Mouse (Mus musculus) intestine, embryonic 16.5 days (tissue): ENCODE measurements at regions not wholly inside any gene's neighbourhood (a gene's known extent, or its start where the extent isn't known, plus 50 kb on each side); places are given as distances from the start of the nearest gene placed in this dataset.

Source experiments
- ATAC-seq: fragments of 200-750 bp; cut with Nextera tagmentation; 2 replicates; pipeline ENCODE4 v1.8.0; 2017; ENCODE audit warnings: moderate TSS enrichment, moderate library complexity
- H3K27ac ChIP-seq: fragments of 300-500 bp; sonication (generic); 2 replicates; pipeline ENCODE4 v1.5.1; 2014; ENCODE audit warnings: mild to moderate bottlenecking, low read length
- H3K27me3 ChIP-seq: fragments of 300-500 bp; sonication (generic); replicated peaks from 2 replicates; pipeline ENCODE4 v1.6.1; 2014; ENCODE audit warnings: low read length, control low read depth, mixed read lengths; ENCODE audit not compliant: control insufficient read depth, insufficient read depth
- H3K36me3 ChIP-seq: fragments of 300-500 bp; sonication (generic); 2 replicates; pipeline ENCODE4 v1.6.1; 2014; ENCODE audit warnings: low read length, control low read depth; ENCODE audit not compliant: control insufficient read depth, insufficient read depth
- H3K4me1 ChIP-seq: fragments of 300-500 bp; sonication (generic); 2 replicates; pipeline ENCODE4 v1.6.1; 2014; ENCODE audit warnings: low read length, control low read depth, mixed read lengths; ENCODE audit not compliant: control insufficient read depth, insufficient read depth
- H3K4me2 ChIP-seq: fragments of 300-500 bp; sonication (generic); 2 replicates; pipeline ENCODE4 v1.6.1; 2014; ENCODE audit warnings: low read depth, low read length, control low read depth
- H3K4me3 ChIP-seq: fragments of 300-500 bp; sonication (generic); 2 replicates; pipeline ENCODE4 v1.5.1; 2014; ENCODE audit warnings: mild to moderate bottlenecking, low read length
- H3K9ac ChIP-seq: fragments of 300-500 bp; sonication (generic); 2 replicates; pipeline ENCODE4 v1.6.1; 2014; ENCODE audit warnings: low read depth, low read length
- H3K9me3 ChIP-seq: fragments of 300-500 bp; sonication (generic); 2 replicates; pipeline ENCODE4 v1.6.1; 2016; ENCODE audit warnings: low read length, control low read depth; ENCODE audit not compliant: control insufficient read depth
- WGBS: fragments of 180-500 bp; shearing (Covaris S2); extraction: QIAGEN DNeasy Blood & Tissue Kit; methylation state at CpG from one replicate; pipeline ENCODE4 v1.1.7; 2014; 5-methylcytosine and 5-hydroxymethylcytosine counted together

DNA sequence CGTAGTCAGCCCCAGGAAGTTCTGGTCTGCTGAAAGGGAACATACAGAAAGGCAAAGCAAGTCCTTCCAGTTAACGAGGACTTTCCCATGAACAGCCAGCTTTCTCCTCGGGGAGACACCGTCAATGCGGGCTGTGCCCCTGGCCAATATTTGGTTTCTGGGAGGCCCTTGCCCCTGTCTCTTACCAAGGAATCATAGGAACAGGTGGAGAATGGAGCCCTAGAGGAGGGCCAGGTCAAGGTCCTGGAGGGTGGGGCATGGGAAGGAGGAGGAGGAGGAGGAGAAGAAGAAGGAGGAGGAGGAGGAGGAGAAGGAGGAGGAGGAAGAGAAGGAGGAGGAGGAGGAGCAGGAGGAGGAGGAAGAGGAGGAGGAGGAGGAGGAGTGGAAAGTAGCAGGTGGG is 276.2 kb upstream of the Prox1 start:
- ATAC-seq = peak; percentile 53
- Histone ChIP-seq H3K9me3 (no peaks in the 10 kb centered on the region), H3K4me2 (no peak overlapping the region), H3K4me1 (no peaks in the 10 kb centered on the region), H3K9ac (no peak overlapping the region), H3K4me3 (no peak overlapping the region), H3K36me3 (no peaks in the 10 kb centered on the region), H3K27ac (no peak overlapping the region), H3K27me3 (no peaks in the 10 kb centered on the region; the same call in 1 of the 2 replicates)
- 52% methylated on average over 5 of the region's 5 CpGs for WGBS

DNA sequence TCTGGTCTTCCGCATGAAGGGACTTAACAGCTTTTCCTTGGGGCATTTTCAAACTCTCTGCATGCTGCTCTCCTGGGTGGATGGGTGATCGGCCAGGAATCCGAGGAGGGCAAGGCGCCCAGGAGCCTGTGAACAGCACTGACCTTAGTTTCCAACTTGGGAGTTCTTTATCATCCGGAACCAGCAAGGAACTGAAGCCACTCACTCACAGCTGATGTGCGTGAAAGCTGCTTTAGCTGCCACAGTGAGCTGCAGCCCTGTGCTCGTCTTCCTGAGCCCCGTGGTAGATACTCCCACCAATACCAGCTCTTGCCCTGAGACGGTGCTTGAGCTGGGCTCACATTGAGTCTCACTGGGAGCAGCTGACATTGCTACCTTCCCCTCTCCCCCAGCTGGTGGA is 273.9 kb upstream of the Prox1 start:
- Histone ChIP-seq H3K27me3 (no peaks in the 10 kb centered on the region; the same call in 1 of the 2 replicates), H3K9me3 (no peaks in the 10 kb centered on the region), H3K9ac (no peak overlapping the region), H3K36me3 (no peaks in the 10 kb centered on the region), H3K27ac (no peak overlapping the region), H3K4me2 (no peak overlapping the region), H3K4me3 (no peak overlapping the region), H3K4me1 (no peaks in the 10 kb centered on the region)
- ATAC-seq = no peak
- 75% methylated on average over 9 of the region's 9 CpGs for WGBS

DNA sequence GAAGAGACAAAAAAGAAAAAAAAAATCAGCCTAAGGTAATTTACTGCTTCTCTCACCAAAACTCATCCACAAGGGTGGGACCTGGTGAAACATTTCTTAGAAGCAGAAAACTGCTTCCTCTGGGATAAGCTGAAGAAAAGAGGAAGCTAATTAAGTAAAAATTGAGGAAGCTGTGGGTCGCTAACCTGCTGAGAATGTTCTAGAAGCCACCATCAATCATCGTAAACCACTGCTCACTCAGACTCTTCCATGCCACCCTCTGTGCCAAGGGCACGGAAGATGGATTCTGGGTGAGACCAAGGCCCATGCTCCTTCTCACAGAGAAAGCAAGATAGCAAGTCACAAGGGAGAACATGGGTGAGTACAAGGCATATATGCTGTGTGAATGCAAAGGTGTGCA is 272.7 kb upstream of the Prox1 start:
- WGBS = 87% methylated on average over 3 of the region's 3 CpGs
- Histone ChIP-seq H3K4me2 (no peak overlapping the region), H3K9me3 (no peaks in the 10 kb centered on the region), H3K27ac (no peak overlapping the region), H3K4me1 (no peaks in the 10 kb centered on the region), H3K36me3 (no peaks in the 10 kb centered on the region), H3K27me3 (no peaks in the 10 kb centered on the region; the same call in 1 of the 2 replicates), H3K4me3 (no peak overlapping the region), H3K9ac (no peak overlapping the region)
- no peak for ATAC-seq

DNA sequence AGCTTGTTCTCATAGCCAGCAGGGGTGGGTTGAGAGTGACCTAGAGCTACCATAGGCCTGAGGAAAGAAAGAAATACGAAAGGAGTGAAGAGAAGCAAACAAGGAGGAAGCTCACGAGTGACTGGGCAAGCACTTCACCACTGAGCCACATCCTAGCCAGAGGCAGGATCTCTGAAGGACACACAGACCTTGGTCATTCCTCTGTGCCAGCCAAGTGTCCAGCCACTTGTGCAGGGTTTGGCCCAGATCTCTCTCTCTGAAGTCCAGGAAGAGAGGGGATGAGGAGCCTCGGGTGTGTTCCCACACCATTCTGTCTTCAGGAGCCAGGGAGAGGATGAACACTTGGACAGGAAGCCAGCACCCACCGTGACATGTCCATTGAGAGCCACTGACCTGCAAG is 271.7 kb upstream of the Prox1 start:
- Histone ChIP-seq H3K9me3 (no peaks in the 10 kb centered on the region), H3K9ac (no peak overlapping the region), H3K36me3 (no peaks in the 10 kb centered on the region), H3K27ac (no peak overlapping the region), H3K4me1 (no peaks in the 10 kb centered on the region), H3K4me2 (no peak overlapping the region), H3K4me3 (no peak overlapping the region), H3K27me3 (no peaks in the 10 kb centered on the region)
- no peak for ATAC-seq
- 84% methylated on average over 4 of the region's 4 CpGs for WGBS

DNA sequence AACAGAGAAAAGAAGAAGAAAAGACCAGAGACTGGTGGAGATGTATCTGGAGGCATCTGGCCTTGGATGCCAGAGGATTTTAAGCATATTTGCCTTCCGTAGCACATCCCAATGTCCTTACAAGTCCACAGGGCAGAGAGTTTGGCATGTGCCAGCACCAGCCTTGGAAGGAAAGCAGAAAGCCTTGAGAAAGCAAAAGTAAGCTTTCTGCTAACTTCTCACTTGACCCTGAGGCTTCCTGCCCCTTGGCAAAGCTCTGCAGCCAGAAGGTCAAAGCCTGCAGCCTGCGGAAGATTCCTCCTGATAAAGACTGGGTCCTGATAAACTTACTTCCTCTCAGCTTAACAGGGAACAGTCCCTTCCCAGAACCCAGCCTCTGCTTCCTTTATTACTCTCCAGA is 268.3 kb upstream of the Prox1 start:
- Histone ChIP-seq H3K4me2 (no peak overlapping the region), H3K4me1 (no peaks in the 10 kb centered on the region), H3K9ac (no peak overlapping the region), H3K9me3 (no peaks in the 10 kb centered on the region), H3K36me3 (no peaks in the 10 kb centered on the region), H3K4me3 (no peak overlapping the region), H3K27me3 (no peaks in the 10 kb centered on the region), H3K27ac (no peak overlapping the region)
- WGBS = 72% methylated on average over 2 of the region's 2 CpGs
- ATAC-seq = no peak

DNA sequence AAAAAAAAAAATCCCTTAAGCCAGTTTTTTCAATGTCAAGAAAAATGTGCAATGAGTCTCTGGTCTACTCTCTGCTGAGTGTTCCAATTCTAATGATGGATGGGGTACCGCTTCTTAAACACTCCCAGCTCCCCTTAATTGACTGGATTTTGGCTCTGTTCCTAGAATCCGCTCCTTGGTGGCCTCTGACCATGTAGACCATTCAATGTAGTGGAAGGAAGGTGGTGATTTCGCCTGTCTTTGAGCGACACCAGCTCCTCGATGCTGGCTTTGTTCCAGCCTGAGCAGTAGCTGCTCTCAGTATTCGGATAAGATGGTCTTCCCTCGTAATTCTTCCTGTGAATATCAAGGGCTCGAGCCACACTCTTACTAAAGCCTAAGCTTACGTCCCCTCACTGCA is 252.4 kb upstream of the Prox1 start:
- no peaks in the 10 kb centered on the region for H3K36me3 ChIP-seq
- no peaks in the 10 kb centered on the region for H3K4me1 ChIP-seq
- H3K27me3 ChIP-seq = no peaks in the 10 kb centered on the region
- peak; percentile 44; the same call in 1 of the 2 replicates for ATAC-seq
- no peak overlapping the region for H3K4me3 ChIP-seq
- no peak overlapping the region for H3K9ac ChIP-seq
- H3K9me3 ChIP-seq = no peaks in the 10 kb centered on the region
- no peak overlapping the region for H3K4me2 ChIP-seq
- no peak overlapping the region for H3K27ac ChIP-seq
- WGBS = 45% methylated on average over 9 of the region's 9 CpGs

DNA sequence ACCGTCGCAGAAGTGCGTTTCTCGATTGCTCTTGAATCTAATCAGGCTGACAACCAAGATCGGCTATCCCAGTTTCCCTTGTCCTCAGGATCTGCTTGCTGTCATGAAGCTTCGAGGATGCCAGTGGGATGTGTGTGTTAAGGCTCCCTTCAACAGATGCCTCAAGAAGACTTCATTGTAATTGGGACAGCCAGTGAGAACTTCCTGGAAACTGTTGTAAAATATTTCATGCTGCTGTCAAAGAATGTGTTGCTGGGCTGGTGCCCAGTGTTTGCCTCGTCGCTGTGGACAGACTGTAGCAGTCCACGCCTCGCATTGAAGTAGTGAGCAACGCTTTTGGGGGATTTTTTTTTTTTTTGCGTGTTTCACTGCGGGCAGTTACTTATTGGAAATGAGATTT is 249.2 kb upstream of the Prox1 start:
- H3K27ac ChIP-seq = no peak overlapping the region
- 52% methylated on average over 13 of the region's 13 CpGs for WGBS
- no peak for ATAC-seq
- no peaks in the 10 kb centered on the region for H3K27me3 ChIP-seq
- no peaks in the 10 kb centered on the region for H3K36me3 ChIP-seq
- no peak overlapping the region for H3K9ac ChIP-seq
- no peaks in the 10 kb centered on the region for H3K9me3 ChIP-seq
- no peaks in the 10 kb centered on the region for H3K4me1 ChIP-seq
- H3K4me2 ChIP-seq = no peak overlapping the region
- no peak overlapping the region for H3K4me3 ChIP-seq

DNA sequence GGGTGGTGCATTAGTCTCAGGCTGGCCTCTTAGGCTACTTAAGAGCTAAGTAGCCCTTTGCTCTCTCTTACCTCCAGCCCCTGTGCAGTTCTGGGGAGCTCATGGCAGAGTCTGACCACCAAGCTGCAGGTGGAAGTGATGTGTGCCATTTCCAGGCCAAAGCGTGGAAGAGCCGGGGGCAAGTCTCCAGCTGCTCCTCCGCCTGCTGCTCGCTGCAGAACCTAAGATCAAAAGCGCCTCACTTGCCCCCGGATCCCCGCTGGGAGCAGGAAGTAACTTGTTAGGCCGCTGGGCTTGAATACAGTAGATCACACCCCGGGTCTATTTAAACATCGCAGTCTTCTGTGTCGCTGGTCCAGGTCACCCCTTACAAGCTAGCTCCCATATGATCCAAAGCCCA is 246.8 kb upstream of the Prox1 start:
- H3K4me1 ChIP-seq = no peaks in the 10 kb centered on the region
- H3K9ac ChIP-seq = no peak overlapping the region
- no peak overlapping the region for H3K27ac ChIP-seq
- no peak overlapping the region for H3K4me3 ChIP-seq
- no peaks in the 10 kb centered on the region for H3K36me3 ChIP-seq
- no peak for ATAC-seq
- no peaks in the 10 kb centered on the region for H3K27me3 ChIP-seq
- WGBS = 22% methylated on average over 11 of the region's 11 CpGs
- H3K9me3 ChIP-seq = no peaks in the 10 kb centered on the region
- H3K4me2 ChIP-seq = no peak overlapping the region

DNA sequence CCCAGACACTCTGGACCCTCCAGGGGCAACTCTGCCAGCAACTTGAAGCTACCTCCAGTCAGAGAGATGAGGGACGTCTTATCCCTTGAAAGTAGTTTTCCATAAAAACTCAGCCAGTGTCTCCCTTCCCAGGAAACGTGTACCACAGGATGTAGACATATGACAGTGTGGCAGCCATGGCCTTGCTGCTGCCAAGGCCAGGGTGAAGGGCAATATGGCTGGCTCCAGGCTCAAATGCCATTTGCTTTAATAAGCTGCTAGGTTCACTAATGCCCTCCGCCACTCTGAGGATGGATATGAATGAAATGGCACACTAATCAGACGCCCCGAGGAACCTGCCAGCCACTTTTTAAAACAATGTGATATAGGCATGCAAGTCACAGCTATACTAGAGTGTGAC is 241.2 kb upstream of the Prox1 start:
- H3K4me1 ChIP-seq = peaks cover 3% of the 10 kb centered on the region; the same call in 1 of the 2 replicates
- 86% methylated on average over 5 of the region's 5 CpGs for WGBS
- H3K4me3 ChIP-seq = no peak overlapping the region
- no peak for ATAC-seq
- H3K36me3 ChIP-seq = no peaks in the 10 kb centered on the region
- H3K27me3 ChIP-seq = no peaks in the 10 kb centered on the region
- no peak overlapping the region for H3K27ac ChIP-seq
- H3K9ac ChIP-seq = no peak overlapping the region
- no peaks in the 10 kb centered on the region for H3K9me3 ChIP-seq
- no peak overlapping the region for H3K4me2 ChIP-seq

DNA sequence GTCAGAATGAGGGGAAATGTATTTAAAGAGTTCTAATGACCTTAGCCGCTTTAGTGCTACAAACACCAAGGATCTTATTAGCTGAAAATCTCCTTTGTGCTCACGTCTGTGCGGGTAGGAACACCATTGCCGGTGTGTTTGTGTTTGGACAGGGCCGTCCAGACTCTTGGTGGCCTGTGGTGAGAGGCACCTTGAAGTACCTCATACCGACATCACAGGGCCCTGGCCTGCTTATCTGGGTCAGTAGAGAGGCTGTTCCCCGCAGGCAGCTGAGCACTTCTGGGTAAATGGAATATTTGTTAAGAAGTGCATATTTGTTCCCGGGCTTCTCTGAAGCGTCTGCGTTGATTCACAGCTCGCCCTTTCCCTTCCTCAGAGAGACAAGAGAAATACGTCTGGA is 232.8 kb upstream of the Prox1 start:
- 54% methylated on average over 12 of the region's 12 CpGs for WGBS

More for the DNA sequence above, 232.8 kb upstream of the Prox1 start:
- no peak overlapping the region for H3K4me2 ChIP-seq
- no peak for ATAC-seq
- H3K27me3 ChIP-seq = no peaks in the 10 kb centered on the region
- no peak overlapping the region for H3K27ac ChIP-seq
- H3K4me1 ChIP-seq = no peaks in the 10 kb centered on the region
- no peaks in the 10 kb centered on the region for H3K36me3 ChIP-seq
- H3K9ac ChIP-seq = no peak overlapping the region
- H3K4me3 ChIP-seq = no peak overlapping the region
- H3K9me3 ChIP-seq = no peaks in the 10 kb centered on the region; the same call in 1 of the 2 replicates
